Mouse (Mus musculus): ENCODE data around the gene Sgms1. TPM values are rescaled to one million over a fixed set of nuclear protein-coding genes. Genes with fewer than 3 reads are reported as not detected.

Gene Sgms1
- total and polyA plus RNA-seq, 2 experiments from 2014 or later = 21.3 to 28.4 TPM

- Histone ChIP-seq H3K9me3 (ENCODE audit: low read length) (no peaks in the 10 kb centered on the region), H3K4me2 (ENCODE audit: low read depth, low read length, poor library complexity, severe bottlenecking) (no peak overlapping the region), H3K4me1 (ENCODE audit: insufficient read depth, low read length) (no peaks in the 10 kb centered on the region), H3K9ac (replicated peaks; ENCODE audit: low read length, poor library complexity, severe bottlenecking) (no peak overlapping the region), H3K36me3 (ENCODE audit: insufficient read depth, low read length) (no peaks in the 10 kb centered on the region), H3K4me3 (ENCODE audit: low read depth, low read length) (no peak overlapping the region), H3K27ac (ENCODE audit: low read depth, low read length) (no peak overlapping the region), H3K27me3 (ENCODE audit: insufficient read depth, low read length) (no peaks in the 10 kb centered on the region)
- no peak for DNase-seq (ENCODE audit: low spot score)
- no peak for ATAC-seq (ENCODE audit: low FRiP score)
- WGBS = 88% methylated on average over 11 of the region's 11 CpGs
- no peak for TF ChIP-seq CTCF (IDR thresholded peaks at IDR 0.05)
Measured at GRCm38 (mm10) chr19:32271455-32272200, 117.9 kb downstream of the Sgms1 start.

GRCm38 (mm10) chr19:32269844-32270176 is 119.7 kb downstream of the Sgms1 start:
- Histone ChIP-seq H3K4me2 (ENCODE audit: low read depth, low read length, poor library complexity, severe bottlenecking) (no peak overlapping the region), H3K4me3 (ENCODE audit: low read depth, low read length) (no peak overlapping the region), H3K9me3 (ENCODE audit: low read length) (no peaks in the 10 kb centered on the region), H3K9ac (replicated peaks; ENCODE audit: low read length, poor library complexity, severe bottlenecking) (no peak overlapping the region), H3K27ac (ENCODE audit: low read depth, low read length) (no peak overlapping the region), H3K36me3 (ENCODE audit: insufficient read depth, low read length) (no peaks in the 10 kb centered on the region), H3K27me3 (ENCODE audit: insufficient read depth, low read length) (no peaks in the 10 kb centered on the region), H3K4me1 (ENCODE audit: insufficient read depth, low read length) (no peaks in the 10 kb centered on the region)
- ATAC-seq (ENCODE audit: low FRiP score) = no peak
- WGBS = 89% methylated on average over 6 of the region's 6 CpGs
- no peak for DNase-seq (ENCODE audit: low spot score)
- TF ChIP-seq CTCF (IDR thresholded peaks at IDR 0.05) = no peak

DNA sequence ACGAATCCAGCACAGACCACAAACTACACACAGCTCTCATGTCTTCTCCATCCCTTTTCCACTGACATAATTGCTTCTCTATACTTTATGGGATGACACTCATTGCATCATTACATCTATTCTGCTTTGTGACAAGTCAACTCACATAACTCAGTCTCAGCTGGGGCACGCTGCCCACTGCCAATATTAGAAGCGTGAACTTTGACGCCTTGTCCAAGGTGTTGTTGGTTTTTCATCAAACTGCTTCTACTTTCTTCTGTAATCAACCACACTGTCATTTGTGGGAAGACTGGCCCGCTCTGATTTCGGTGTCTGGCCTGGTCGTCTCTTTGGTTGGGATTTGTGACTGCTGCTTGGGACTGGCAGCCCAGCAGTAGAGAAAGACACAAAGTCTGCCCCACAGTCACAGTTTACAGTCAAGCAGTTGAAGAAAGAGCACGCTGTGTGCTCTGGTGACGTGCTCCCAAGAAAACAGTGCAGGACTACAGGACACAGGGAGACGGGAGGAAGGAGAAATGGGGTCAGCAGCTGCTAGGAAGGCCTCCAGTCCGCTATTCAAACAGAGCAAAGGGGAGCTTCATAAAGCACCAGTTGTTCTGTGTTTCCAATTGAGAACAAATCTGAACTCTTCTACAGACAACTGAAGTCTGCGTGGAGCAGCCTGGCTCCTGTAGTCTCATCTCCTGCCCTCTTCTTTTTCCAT is 120.2 kb downstream of the Sgms1 start:
- no peaks in the 10 kb centered on the region for H3K27me3 ChIP-seq (ENCODE audit: insufficient read depth, low read length)
- H3K36me3 ChIP-seq (ENCODE audit: insufficient read depth, low read length) = no peaks in the 10 kb centered on the region
- WGBS = 86% methylated on average over 12 of the region's 12 CpGs
- H3K4me1 ChIP-seq (ENCODE audit: insufficient read depth, low read length) = no peaks in the 10 kb centered on the region
- H3K4me3 ChIP-seq (ENCODE audit: low read depth, low read length) = no peak overlapping the region
- no peak for DNase-seq (ENCODE audit: low spot score)
- H3K9ac ChIP-seq (replicated peaks; ENCODE audit: low read length, poor library complexity, severe bottlenecking) = no peak overlapping the region
- ATAC-seq (ENCODE audit: low FRiP score) = no peak
- no peak overlapping the region for H3K27ac ChIP-seq (ENCODE audit: low read depth, low read length)
- no peak for TF ChIP-seq CTCF (IDR thresholded peaks at IDR 0.05)
- no peaks in the 10 kb centered on the region for H3K9me3 ChIP-seq (ENCODE audit: low read length)
- no peak overlapping the region for H3K4me2 ChIP-seq (ENCODE audit: low read depth, low read length, poor library complexity, severe bottlenecking)

GRCm38 (mm10) chr19:32268562-32268961 is 121.0 kb downstream of the Sgms1 start:
- TF ChIP-seq CTCF (IDR thresholded peaks at IDR 0.05) = no peak
- Histone ChIP-seq H3K36me3 (ENCODE audit: insufficient read depth, low read length) (no peaks in the 10 kb centered on the region), H3K27ac (ENCODE audit: low read depth, low read length) (no peak overlapping the region), H3K9ac (replicated peaks; ENCODE audit: low read length, poor library complexity, severe bottlenecking) (no peak overlapping the region), H3K4me3 (ENCODE audit: low read depth, low read length) (no peak overlapping the region), H3K9me3 (ENCODE audit: low read length) (no peaks in the 10 kb centered on the region), H3K4me1 (ENCODE audit: insufficient read depth, low read length) (no peaks in the 10 kb centered on the region), H3K27me3 (ENCODE audit: insufficient read depth, low read length) (no peaks in the 10 kb centered on the region), H3K4me2 (ENCODE audit: low read depth, low read length, poor library complexity, severe bottlenecking) (no peak overlapping the region)
- no peak for ATAC-seq (ENCODE audit: low FRiP score)
- 85% methylated on average over 9 of the region's 9 CpGs for WGBS
- no peak for DNase-seq (ENCODE audit: low spot score)

- Histone ChIP-seq H3K9me3 (ENCODE audit: low read length) (no peaks in the 10 kb centered on the region), H3K4me3 (ENCODE audit: low read depth, low read length) (no peak overlapping the region), H3K27me3 (ENCODE audit: insufficient read depth, low read length) (no peaks in the 10 kb centered on the region), H3K4me2 (ENCODE audit: low read depth, low read length, poor library complexity, severe bottlenecking) (no peak overlapping the region), H3K36me3 (ENCODE audit: insufficient read depth, low read length) (no peaks in the 10 kb centered on the region), H3K27ac (ENCODE audit: low read depth, low read length) (no peak overlapping the region), H3K9ac (replicated peaks; ENCODE audit: low read length, poor library complexity, severe bottlenecking) (no peak overlapping the region), H3K4me1 (ENCODE audit: insufficient read depth, low read length) (no peaks in the 10 kb centered on the region)
- 86% methylated on average over 9 of the region's 9 CpGs for WGBS
- ATAC-seq (ENCODE audit: low FRiP score) = no peak
- no peak for TF ChIP-seq CTCF (IDR thresholded peaks at IDR 0.05)
- DNase-seq (ENCODE audit: low spot score) = no peak
Measured at GRCm38 (mm10) chr19:32266385-32267252, 122.9 kb downstream of the Sgms1 start.

Data from midbrain, postnatal 0 days (tissue).